8 mouse cellular contexts compared by ENCODE assay signal in the genomic region with DNA sequence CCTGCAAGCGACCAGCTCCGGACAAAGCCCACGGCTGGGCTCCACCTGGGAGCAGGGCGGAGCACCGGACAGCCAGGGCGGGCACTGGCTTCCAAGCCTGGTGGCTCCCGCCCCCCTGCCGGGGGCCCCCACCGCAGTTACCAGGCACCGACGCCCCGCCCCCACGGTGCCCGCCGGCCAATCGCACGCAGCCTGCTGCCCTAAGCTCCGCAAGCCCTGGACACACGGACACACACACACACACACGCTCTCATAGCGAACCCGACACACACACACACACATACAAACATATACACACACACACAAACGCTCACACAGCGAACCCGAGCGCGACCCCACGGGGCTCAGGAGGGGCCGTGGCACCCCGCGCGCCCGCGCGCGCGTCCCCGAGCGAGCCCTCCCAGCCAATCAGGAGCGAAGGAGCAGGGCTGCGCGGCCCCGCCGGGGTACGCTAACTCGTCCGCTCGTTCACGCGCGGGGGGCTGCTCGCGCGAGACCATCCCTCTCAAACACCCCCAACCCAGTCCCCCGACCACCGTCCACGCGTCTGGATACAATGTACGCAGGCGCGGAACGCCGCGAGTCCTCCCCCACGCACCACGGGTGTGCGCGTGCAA. TPM values are rescaled to one million over a fixed set of nuclear protein-coding genes. Genes with fewer than 3 reads are reported as not detected.
DNase-seq lines count a peak whose midpoint lies in the region; ATAC-seq lines count a peak whose summit lies in the region.

No protein-coding gene starts in this region.

- peak; percentile 72 for DNase-seq in MEL-GATA-1-ER (ENCODE audit: extremely low read depth, low read depth)
- peak; percentile 92 for DNase-seq in cerebellum, adult 8-10 months
- peak; percentile 99 for DNase-seq in hindbrain, embryonic 11.5 days (ENCODE audit: low spot score)
- peak; percentile 93 to 96 for DNase-seq in layer of hippocampus, postnatal 10 days (ENCODE audit: low spot score in 2 of 2)
- DNase-seq in lung, postnatal 10 days, result peak; percentile 97
- peak; percentile 97 for DNase-seq in ovary, postnatal 36 days (ENCODE audit: low spot score)
- peak; percentile 93 for DNase-seq in thymus, postnatal 25 days

- peak overlapping the region; percentile 68 for H3K4me2 ChIP-seq in hindbrain, embryonic 11.5 days (replicated peaks; ENCODE audit: low read depth, low read length)

- 0% methylated on average over 60 of the region's 68 CpGs for WGBS in hindbrain, embryonic 11.5 days

- H3K9ac ChIP-seq in hindbrain, embryonic 11.5 days (ENCODE audit: low read depth, low read length), result peak overlapping the region; percentile 100

- no peaks in the 10 kb centered on the region for H3K9me3 ChIP-seq in hindbrain, embryonic 11.5 days (ENCODE audit: control insufficient read depth, low read length)

- ATAC-seq in frontal cortex, adult (ENCODE audit: low TSS enrichment), result peak; percentile 36
- peak; percentile 87 for ATAC-seq in hindbrain, embryonic 11.5 days (ENCODE audit: low FRiP score)

- peaks cover 8% of the 10 kb centered on the region; the same call in 1 of the 2 replicates for H3K36me3 ChIP-seq in hindbrain, embryonic 11.5 days (ENCODE audit: control insufficient read depth, insufficient read depth, low read length)

- peak overlapping the region; percentile 99 for H3K27ac ChIP-seq in hindbrain, embryonic 11.5 days (ENCODE audit: low read depth, low read length)

- no peaks in the 10 kb centered on the region for H3K27me3 ChIP-seq in hindbrain, embryonic 11.5 days (ENCODE audit: control insufficient read depth, insufficient read depth, low read length)

- no peaks in the 10 kb centered on the region; the same call in 1 of the 2 replicates for H3K4me1 ChIP-seq in hindbrain, embryonic 11.5 days (replicated peaks; ENCODE audit: control insufficient read depth, insufficient read depth, low read length)

- peak overlapping the region; percentile 94 for H3K4me3 ChIP-seq in hindbrain, embryonic 11.5 days (ENCODE audit: low read depth, low read length)

RNA-seq across cellular contexts. Expression of a gene that starts 1.0 kb away (rescaled TPM):
- 178 and 181 TPM in 2 replicates for polyA plus RNA-seq in hindbrain, embryonic 11.5 days (2014; fragmentation: Nextera tagmentation; extraction: Ambion mirVana)
- total RNA-seq in layer of hippocampus, postnatal 10 days (2021), result 100 to 1,000 TPM; 188 to 206 TPM

Comparison
In these comparisons a context has a peak if more than half of its experiments do, and no peak if none do; other contexts are left out.
1. Peak in every context shown above with its lines: DNase-seq, ATAC-seq, H3K4me3 ChIP-seq and H3K27ac ChIP-seq.